Mouse (Mus musculus) liver, adult 2 months (tissue): ENCODE results near the gene Coro2b.

ENCODE experiments used
- CTCF ChIP-seq: fragments of 200-500 bp; IDR thresholded peaks from 2 replicates; pipeline ENCODE4 v1.5.1; 2011; ENCODE audit warnings: low read depth, low read length, control low read depth
- POLR2A ChIP-seq: fragments of 200-500 bp; IDR thresholded peaks from 2 replicates; pipeline ENCODE4 v1.6.1; 2011; ENCODE audit warnings: low read length, control low read depth; ENCODE audit not compliant: insufficient read depth; ENCODE audit errors: extremely low read depth

DNA sequence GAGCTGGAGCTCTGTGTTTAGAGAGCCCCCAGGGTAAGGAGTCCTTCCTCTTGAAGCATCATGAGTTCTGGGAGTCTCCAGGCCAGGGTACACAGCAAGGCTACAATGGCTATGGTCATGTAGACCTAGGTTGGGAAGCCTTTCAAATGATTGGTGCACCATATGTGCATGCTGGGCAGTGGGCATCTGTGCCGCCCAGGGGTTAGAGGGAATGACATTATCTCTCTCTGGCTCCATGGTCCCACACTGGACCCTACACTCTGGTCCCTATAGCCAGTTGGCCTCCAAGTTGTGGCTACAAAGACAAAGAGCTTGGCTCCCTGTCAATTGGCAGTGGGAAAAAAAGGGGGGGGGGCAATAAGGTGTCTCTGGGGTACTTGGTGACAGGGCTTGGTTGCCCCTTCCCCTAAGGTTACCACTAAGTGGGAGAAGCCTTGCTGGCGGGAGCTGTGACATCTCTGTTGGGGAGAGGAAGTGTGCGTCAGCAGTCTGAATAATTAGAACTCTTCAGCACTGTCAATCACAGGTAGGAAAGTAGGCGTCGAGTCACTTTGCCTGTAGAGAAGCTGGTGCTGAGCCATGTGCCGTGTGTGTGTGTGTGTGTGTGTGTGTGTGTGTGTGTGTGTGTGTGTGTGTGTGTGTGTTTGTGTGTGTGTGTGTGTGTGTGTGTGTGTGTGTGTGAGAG is 44.4 kb downstream of the Coro2b start:
- TF ChIP-seq POLR2A (no peak), CTCF (no peak)
